Mouse (Mus musculus) liver, embryonic 15.5 days (tissue): ENCODE measurements around the gene Pcbd1. TPM values are rescaled to one million over a fixed set of nuclear protein-coding genes. Genes with fewer than 3 reads are reported as not detected.
A peak's percentile ranks its signal among the peaks of the same experiment; 100 is the strongest.

Experiments
- ATAC-seq: fragments of 200-750 bp; cut with Nextera tagmentation; 2 replicates; pipeline ENCODE4 v1.8.0; 2017; ENCODE audit warnings: moderate number of reproducible peaks, mild to moderate bottlenecking, moderate library complexity; ENCODE audit not compliant: insufficient read depth
- H3K27ac ChIP-seq: fragments of 300-500 bp; sonication (generic); replicated peaks from 2 replicates; pipeline ENCODE4 v1.5.1; 2015; ENCODE audit warnings: mild to moderate bottlenecking, inconsistent platforms
- H3K27me3 ChIP-seq: fragments of 300-500 bp; sonication (generic); 2 replicates; pipeline ENCODE4 v1.6.1; 2015; ENCODE audit warnings: mild to moderate bottlenecking, inconsistent platforms
- H3K36me3 ChIP-seq: fragments of 300-500 bp; sonication (generic); replicated peaks from 2 replicates; pipeline ENCODE4 v1.6.1; 2015; ENCODE audit warnings: moderate library complexity, mild to moderate bottlenecking, inconsistent platforms
- H3K4me1 ChIP-seq: fragments of 300-500 bp; sonication (generic); replicated peaks from 2 replicates; pipeline ENCODE4 v1.6.1; 2015; ENCODE audit warnings: inconsistent platforms
- H3K4me2 ChIP-seq: fragments of 300-500 bp; sonication (generic); 2 replicates; pipeline ENCODE4 v1.6.1; 2015; ENCODE audit warnings: moderate library complexity, mild to moderate bottlenecking, inconsistent platforms
- H3K4me3 ChIP-seq: fragments of 300-500 bp; sonication (generic); replicated peaks from 2 replicates; pipeline ENCODE4 v1.5.1; 2015; ENCODE audit warnings: mild to moderate bottlenecking, inconsistent platforms
- H3K9ac ChIP-seq: fragments of 300-500 bp; sonication (generic); 2 replicates; pipeline ENCODE4 v1.6.1; 2015; ENCODE audit warnings: moderate library complexity, mild to moderate bottlenecking, inconsistent platforms
- H3K9me3 ChIP-seq: fragments of 300-500 bp; sonication (generic); replicated peaks from 2 replicates; pipeline ENCODE4 v1.6.1; 2016; ENCODE audit warnings: inconsistent platforms
- WGBS: fragments of 180-500 bp; shearing (Covaris S2); methylation state at CpG from one replicate; pipeline ENCODE4 v1.1.7; 2015; ENCODE audit warnings: mixed read lengths; ENCODE audit not compliant: insufficient replicate concordance; 5-methylcytosine and 5-hydroxymethylcytosine counted together
- polyA plus RNA-seq: library from polyadenylated mRNA; unstranded; fragments of >200 nt; fragmentation: Nextera tagmentation; extraction: Ambion mirVana; gene quantifications from 2 replicates; pipeline ENCODE4 v1.2.1, GENCODE M21; 2015

Gene Pcbd1
- polyA plus RNA-seq, result 177 and 186 TPM in 2 replicates

GRCm38 (mm10) chr10:61089170-61090142 lies at the start of gene Pcbd1:
Gene Pcbd1, plus strand, starts transcription at chr10:61089331.
- Histone ChIP-seq H3K36me3 (peaks cover 13% of the 10 kb centered on the region; the same call in 1 of the 2 replicates), H3K4me1 (peaks cover 28% of the 10 kb centered on the region), H3K4me3 (peak within 1 kb of the TSS; percentile 59), H3K27ac (peak within 1 kb of the TSS; percentile 84), H3K27me3 (no peaks in the 10 kb centered on the region), H3K4me2 (peak within 1 kb of the TSS; percentile 84), H3K9ac (peak within 1 kb of the TSS; percentile 63), H3K9me3 (no peaks in the 10 kb centered on the region)
- peak; percentile 72 for ATAC-seq
- 8% methylated on average over 33 of the region's 33 CpGs for WGBS

- H3K36me3 ChIP-seq, result no peaks in the 10 kb centered on the region
- H3K4me1 ChIP-seq, result no peaks in the 10 kb centered on the region
- H3K27me3 ChIP-seq, result no peaks in the 10 kb centered on the region
- H3K27ac ChIP-seq, result no peak overlapping the region
- ATAC-seq, result peak; percentile 47
- H3K4me3 ChIP-seq, result no peak overlapping the region
- no peak overlapping the region for H3K4me2 ChIP-seq
- no peaks in the 10 kb centered on the region for H3K9me3 ChIP-seq
- H3K9ac ChIP-seq, result no peak overlapping the region
- 60% methylated on average over 12 of the region's 12 CpGs for WGBS
Measured at GRCm38 (mm10) chr10:61039657-61040056, 49.5 kb upstream of the Pcbd1 start.

GRCm38 (mm10) chr10:61045081-61045480 lies 44.0 kb upstream of the Pcbd1 start:
- no peaks in the 10 kb centered on the region for H3K36me3 ChIP-seq
- H3K4me3 ChIP-seq, result no peak overlapping the region
- H3K27ac ChIP-seq, result no peak overlapping the region
- no peaks in the 10 kb centered on the region for H3K27me3 ChIP-seq
- no peaks in the 10 kb centered on the region for H3K9me3 ChIP-seq
- 14% methylated on average over 8 of the region's 8 CpGs for WGBS
- no peak for ATAC-seq
- H3K4me2 ChIP-seq, result no peak overlapping the region
- no peak overlapping the region for H3K9ac ChIP-seq
- H3K4me1 ChIP-seq, result no peaks in the 10 kb centered on the region

GRCm38 (mm10) chr10:61051993-61052613 lies 37.0 kb upstream of the Pcbd1 start:
- H3K4me2 ChIP-seq, result no peak overlapping the region
- no peaks in the 10 kb centered on the region; the same call in 1 of the 2 replicates for H3K27me3 ChIP-seq
- no peak overlapping the region for H3K9ac ChIP-seq
- ATAC-seq, result no peak
- no peaks in the 10 kb centered on the region for H3K4me1 ChIP-seq
- WGBS, result 48% methylated on average over 14 of the region's 14 CpGs
- H3K9me3 ChIP-seq, result 0 out of 2 replicates have a peak, but pooled peaks cover 4% of the 10 kb centered on the region
- H3K36me3 ChIP-seq, result no peaks in the 10 kb centered on the region
- no peak overlapping the region for H3K27ac ChIP-seq
- H3K4me3 ChIP-seq, result no peak overlapping the region

- WGBS, result 79% methylated on average over 7 of the region's 7 CpGs
- Histone ChIP-seq H3K4me2 (no peak overlapping the region), H3K27ac (no peak overlapping the region), H3K9ac (no peak overlapping the region), H3K4me1 (0 out of 2 replicates have a peak, but pooled peaks cover 9% of the 10 kb centered on the region), H3K9me3 (0 out of 2 replicates have a peak, but pooled peaks cover 4% of the 10 kb centered on the region), H3K4me3 (no peak overlapping the region), H3K27me3 (no peaks in the 10 kb centered on the region; the same call in 1 of the 2 replicates), H3K36me3 (no peaks in the 10 kb centered on the region)
- no peak for ATAC-seq
Measured at GRCm38 (mm10) chr10:61056661-61057060, 32.5 kb upstream of the Pcbd1 start.

GRCm38 (mm10) chr10:61059101-61059500 lies 30.0 kb upstream of the Pcbd1 start:
- ATAC-seq, result no peak
- H3K4me1 ChIP-seq, result 0 out of 2 replicates have a peak, but pooled peaks cover 9% of the 10 kb centered on the region
- H3K4me2 ChIP-seq, result no peak overlapping the region
- 13% methylated on average over 1 of the region's 1 CpGs for WGBS
- H3K27ac ChIP-seq, result no peak overlapping the region
- H3K36me3 ChIP-seq, result no peaks in the 10 kb centered on the region
- no peak overlapping the region for H3K4me3 ChIP-seq
- 0 out of 2 replicates have a peak, but pooled peaks cover 4% of the 10 kb centered on the region for H3K9me3 ChIP-seq
- H3K27me3 ChIP-seq, result no peaks in the 10 kb centered on the region
- H3K9ac ChIP-seq, result no peak overlapping the region

GRCm38 (mm10) chr10:61059543-61060110 lies 29.5 kb upstream of the Pcbd1 start:
- Histone ChIP-seq H3K27me3 (no peaks in the 10 kb centered on the region), H3K4me1 (peaks cover 12% of the 10 kb centered on the region; the same call in 1 of the 2 replicates), H3K27ac (no peak overlapping the region), H3K9me3 (0 out of 2 replicates have a peak, but pooled peaks cover 4% of the 10 kb centered on the region), H3K4me3 (no peak overlapping the region), H3K4me2 (no peak overlapping the region), H3K9ac (no peak overlapping the region), H3K36me3 (no peaks in the 10 kb centered on the region)
- WGBS, result 29% methylated on average over 6 of the region's 6 CpGs
- ATAC-seq, result no peak

GRCm38 (mm10) chr10:61063271-61063864 lies 25.8 kb upstream of the Pcbd1 start:
- peaks cover 22% of the 10 kb centered on the region for H3K4me1 ChIP-seq
- 73% methylated on average over 10 of the region's 10 CpGs for WGBS
- no peak overlapping the region for H3K4me3 ChIP-seq
- no peaks in the 10 kb centered on the region for H3K9me3 ChIP-seq
- H3K27me3 ChIP-seq, result no peaks in the 10 kb centered on the region
- no peak overlapping the region for H3K9ac ChIP-seq
- no peak for ATAC-seq
- H3K4me2 ChIP-seq, result no peak overlapping the region
- H3K27ac ChIP-seq, result no peak overlapping the region
- H3K36me3 ChIP-seq, result no peaks in the 10 kb centered on the region

- Histone ChIP-seq H3K4me1 (peaks cover 23% of the 10 kb centered on the region), H3K27me3 (peaks cover 11% of the 10 kb centered on the region; the same call in 1 of the 2 replicates), H3K4me3 (no peak overlapping the region), H3K9me3 (no peaks in the 10 kb centered on the region), H3K36me3 (no peaks in the 10 kb centered on the region), H3K9ac (no peak overlapping the region), H3K27ac (no peak overlapping the region), H3K4me2 (peak overlapping the region; percentile 8; the same call in 1 of the 2 replicates)
- WGBS, result 16% methylated on average over 8 of the region's 8 CpGs
- ATAC-seq, result 0 out of 2 replicates have a peak, but pooled peaks have one; percentile 30
Measured at GRCm38 (mm10) chr10:61064635-61065034, 24.5 kb upstream of the Pcbd1 start.

GRCm38 (mm10) chr10:61065287-61066005 lies 23.7 kb upstream of the Pcbd1 start:
- peaks cover 13% of the 10 kb centered on the region; the same call in 1 of the 2 replicates for H3K27me3 ChIP-seq
- H3K9ac ChIP-seq, result no peak overlapping the region
- no peak overlapping the region for H3K27ac ChIP-seq
- peaks cover 17% of the 10 kb centered on the region for H3K4me1 ChIP-seq
- H3K4me3 ChIP-seq, result no peak overlapping the region
- ATAC-seq, result no peak
- H3K4me2 ChIP-seq, result no peak overlapping the region
- 47% methylated on average over 13 of the region's 13 CpGs for WGBS
- H3K36me3 ChIP-seq, result no peaks in the 10 kb centered on the region
- H3K9me3 ChIP-seq, result no peaks in the 10 kb centered on the region
